Mouse (Mus musculus) limb, embryonic 15.5 days (tissue): ENCODE measurements around the gene Olig1. TPM values are rescaled to one million over a fixed set of nuclear protein-coding genes. Genes with fewer than 3 reads are reported as not detected.

Experiments used
- ATAC-seq: fragments of 200-750 bp; cut with Nextera tagmentation; 2 replicates; pipeline ENCODE4 v1.8.0; 2017; ENCODE audit warnings: low read depth, moderate TSS enrichment; ENCODE audit not compliant: insufficient number of reproducible peaks, low FRiP score, low TSS enrichment
- H3K27ac ChIP-seq: fragments of 300-500 bp; sonication (generic); 2 replicates; pipeline ENCODE4 v1.5.1; 2015; ENCODE audit warnings: moderate library complexity, mild to moderate bottlenecking, inconsistent platforms
- H3K27me3 ChIP-seq: fragments of 300-500 bp; sonication (generic); 2 replicates; pipeline ENCODE4 v1.6.1; 2015; ENCODE audit warnings: inconsistent platforms
- H3K36me3 ChIP-seq: fragments of 300-500 bp; sonication (generic); 2 replicates; pipeline ENCODE4 v1.6.1; 2015; ENCODE audit warnings: inconsistent platforms
- H3K4me1 ChIP-seq: fragments of 300-500 bp; sonication (generic); 2 replicates; pipeline ENCODE4 v1.6.1; 2015; ENCODE audit warnings: inconsistent platforms
- H3K4me2 ChIP-seq: fragments of 300-500 bp; sonication (generic); 2 replicates; pipeline ENCODE4 v1.6.1; 2015; ENCODE audit warnings: mild to moderate bottlenecking, inconsistent platforms
- H3K4me3 ChIP-seq: fragments of 300-500 bp; sonication (generic); 2 replicates; pipeline ENCODE4 v1.5.1; 2015; ENCODE audit warnings: mild to moderate bottlenecking, inconsistent platforms
- H3K9ac ChIP-seq: fragments of 300-500 bp; sonication (generic); 2 replicates; pipeline ENCODE4 v1.6.1; 2015; ENCODE audit warnings: inconsistent platforms
- H3K9me3 ChIP-seq: fragments of 300-500 bp; sonication (generic); 2 replicates; pipeline ENCODE4 v1.6.1; 2016; ENCODE audit warnings: inconsistent platforms
- WGBS: fragments of 180-500 bp; shearing (Covaris S2); methylation state at CpG from one replicate; pipeline ENCODE4 v1.1.7; 2015; 5-methylcytosine and 5-hydroxymethylcytosine counted together
- polyA plus RNA-seq: library from polyadenylated mRNA; unstranded; fragments of >200 nt; fragmentation: Nextera tagmentation; extraction: Ambion mirVana; gene quantifications from 2 replicates; pipeline ENCODE4 v1.2.1, GENCODE M21; 2015

The Olig1 gene
- polyA plus RNA-seq, 1 experiment from 2014 or later: 0.22 TPM

DNA sequence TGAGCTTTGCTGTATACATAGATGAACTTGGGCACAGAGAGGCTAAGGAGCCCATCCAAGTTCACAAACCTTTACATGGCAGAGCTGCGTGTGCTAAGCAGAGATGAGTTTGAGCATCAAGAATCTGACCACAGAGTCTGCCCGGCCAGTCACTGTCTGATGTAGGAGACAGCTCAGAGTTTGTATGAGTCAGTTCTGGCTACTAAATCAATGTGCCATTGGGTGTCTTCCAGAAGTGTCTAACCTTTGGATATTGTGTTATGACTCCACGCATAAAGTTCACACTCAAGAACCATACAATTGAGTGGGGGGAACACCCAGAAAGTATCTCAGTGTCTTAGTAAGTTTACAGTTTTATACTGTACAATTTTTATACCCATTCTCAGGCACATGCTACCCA, 8.7 kb upstream of the Olig1 start:
- Histone ChIP-seq H3K36me3 (no peaks in the 10 kb centered on the region), H3K4me3 (no peak overlapping the region), H3K9ac (no peak overlapping the region), H3K4me2 (no peak overlapping the region), H3K9me3 (no peaks in the 10 kb centered on the region), H3K27me3 (peaks cover 68% of the 10 kb centered on the region), H3K4me1 (no peaks in the 10 kb centered on the region), H3K27ac (no peak overlapping the region)
- 85% methylated on average over 3 of the region's 3 CpGs for WGBS
- no peak for ATAC-seq

DNA sequence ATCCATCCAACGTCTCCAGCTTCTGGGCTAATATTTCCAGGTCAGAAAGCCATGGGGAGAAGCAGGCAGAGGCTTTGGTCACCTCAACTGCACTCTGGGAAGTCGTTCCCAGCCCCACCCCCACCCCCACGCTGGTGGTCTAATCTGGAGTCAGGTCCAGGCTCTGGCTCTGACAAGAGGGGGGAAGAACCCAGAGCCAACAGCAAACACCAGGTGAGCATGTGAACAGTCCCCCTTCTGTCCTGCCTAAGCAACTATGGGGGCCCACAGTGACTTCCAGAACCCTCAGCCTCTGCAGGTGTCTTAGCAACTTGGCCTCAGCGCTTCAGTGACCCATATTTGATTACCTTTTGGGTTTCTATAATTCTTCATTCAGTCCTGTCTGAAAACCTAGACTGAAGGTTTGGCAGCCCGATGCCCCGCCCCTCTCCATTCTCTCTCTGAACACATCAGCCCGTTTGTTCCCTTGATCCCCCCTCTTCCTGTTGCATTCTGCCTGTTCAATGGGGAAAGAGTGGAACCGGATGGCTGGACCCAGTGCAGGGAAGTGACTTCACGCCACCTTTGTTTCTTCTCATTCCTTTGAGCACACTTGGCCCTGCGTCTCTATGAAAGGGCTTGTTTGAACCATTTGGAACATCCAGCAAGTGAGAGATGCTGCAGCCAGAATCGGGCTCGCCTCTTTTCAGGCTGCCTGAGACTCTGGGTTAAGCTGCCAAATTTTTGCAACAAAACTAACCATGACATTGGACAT, 6.9 kb upstream of the Olig1 start:
- Histone ChIP-seq H3K9ac (no peak overlapping the region), H3K36me3 (no peaks in the 10 kb centered on the region), H3K9me3 (no peaks in the 10 kb centered on the region), H3K27me3 (peaks cover 68% of the 10 kb centered on the region), H3K27ac (no peak overlapping the region), H3K4me3 (no peak overlapping the region), H3K4me2 (no peak overlapping the region), H3K4me1 (no peaks in the 10 kb centered on the region)
- 40% methylated on average over 12 of the region's 12 CpGs for WGBS
- no peak for ATAC-seq

DNA sequence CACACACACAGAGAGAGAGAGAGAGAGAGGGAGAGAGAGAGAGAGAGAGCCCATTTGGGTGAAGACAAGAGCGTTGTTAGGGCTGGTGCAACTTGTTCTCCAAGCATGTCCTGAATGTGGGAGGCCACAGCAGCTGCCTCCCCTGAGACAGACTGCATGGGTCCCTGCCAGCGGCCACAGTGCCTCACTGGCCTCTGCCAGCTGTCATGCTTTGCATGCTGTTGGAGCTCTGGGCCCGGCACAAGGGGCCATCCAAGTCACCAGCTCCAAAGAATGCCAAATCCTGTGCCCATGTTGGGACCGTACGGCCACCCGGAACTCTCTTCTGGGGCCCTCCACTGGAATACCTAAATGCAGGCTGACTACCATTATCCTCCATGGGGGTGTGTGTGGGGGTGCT, 3.6 kb upstream of the Olig1 start:
- peaks cover 17% of the 10 kb centered on the region for H3K4me1 ChIP-seq
- no peak for ATAC-seq

DNA sequence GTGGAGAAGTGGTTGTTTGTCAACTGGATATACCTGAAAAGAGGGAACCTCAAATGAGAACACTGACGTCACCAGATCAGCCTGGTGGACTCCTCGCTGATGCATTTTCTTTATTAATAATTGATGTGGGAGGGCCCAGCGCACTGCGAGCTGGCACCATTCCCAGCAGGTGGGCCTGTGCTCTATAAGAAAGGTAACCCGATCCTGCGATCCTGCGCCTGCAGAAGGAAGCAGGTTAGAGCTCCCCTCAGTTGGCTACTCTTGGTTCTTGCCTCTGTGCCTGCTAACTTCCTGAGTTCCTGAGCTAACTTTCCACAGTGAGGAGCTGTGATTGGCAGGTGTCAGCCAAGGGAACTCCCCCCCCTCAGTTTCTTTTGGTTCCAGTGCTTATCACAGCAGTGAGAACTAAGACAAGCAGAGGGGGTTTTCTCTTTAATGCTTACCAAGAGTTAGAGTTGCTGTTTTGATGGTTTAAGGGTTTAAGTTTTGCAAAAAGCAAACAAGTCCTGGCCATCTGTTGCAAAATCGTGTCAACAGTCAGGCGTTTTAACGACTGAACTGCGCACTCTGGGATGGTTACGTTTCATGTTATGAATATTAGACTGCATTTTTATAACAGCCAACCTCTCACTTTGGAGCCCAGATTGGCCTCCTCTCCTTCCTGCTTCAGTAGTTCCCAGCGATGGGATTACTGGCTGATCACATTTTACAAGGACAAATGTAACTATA, 684 bp upstream of the Olig1 start:
- Histone ChIP-seq H3K4me2 (peak overlapping the region; percentile 66), H3K4me1 (peaks cover 24% of the 10 kb centered on the region), H3K4me3 (peak overlapping the region; percentile 38), H3K27me3 (peaks cover 94% of the 10 kb centered on the region), H3K27ac (no peak overlapping the region), H3K9me3 (no peaks in the 10 kb centered on the region), H3K9ac (no peak overlapping the region), H3K36me3 (no peaks in the 10 kb centered on the region)
- ATAC-seq: no peak
- WGBS: 6% methylated on average over 13 of the region's 13 CpGs

More for the DNA sequence above, 3.6 kb upstream of the Olig1 start:
- no peak overlapping the region for H3K4me3 ChIP-seq
- H3K27ac ChIP-seq: no peak overlapping the region
- no peak overlapping the region for H3K9ac ChIP-seq
- WGBS: 73% methylated on average over 6 of the region's 6 CpGs
- H3K36me3 ChIP-seq: no peaks in the 10 kb centered on the region
- H3K27me3 ChIP-seq: peaks cover 80% of the 10 kb centered on the region
- no peak overlapping the region for H3K4me2 ChIP-seq
- H3K9me3 ChIP-seq: no peaks in the 10 kb centered on the region

DNA sequence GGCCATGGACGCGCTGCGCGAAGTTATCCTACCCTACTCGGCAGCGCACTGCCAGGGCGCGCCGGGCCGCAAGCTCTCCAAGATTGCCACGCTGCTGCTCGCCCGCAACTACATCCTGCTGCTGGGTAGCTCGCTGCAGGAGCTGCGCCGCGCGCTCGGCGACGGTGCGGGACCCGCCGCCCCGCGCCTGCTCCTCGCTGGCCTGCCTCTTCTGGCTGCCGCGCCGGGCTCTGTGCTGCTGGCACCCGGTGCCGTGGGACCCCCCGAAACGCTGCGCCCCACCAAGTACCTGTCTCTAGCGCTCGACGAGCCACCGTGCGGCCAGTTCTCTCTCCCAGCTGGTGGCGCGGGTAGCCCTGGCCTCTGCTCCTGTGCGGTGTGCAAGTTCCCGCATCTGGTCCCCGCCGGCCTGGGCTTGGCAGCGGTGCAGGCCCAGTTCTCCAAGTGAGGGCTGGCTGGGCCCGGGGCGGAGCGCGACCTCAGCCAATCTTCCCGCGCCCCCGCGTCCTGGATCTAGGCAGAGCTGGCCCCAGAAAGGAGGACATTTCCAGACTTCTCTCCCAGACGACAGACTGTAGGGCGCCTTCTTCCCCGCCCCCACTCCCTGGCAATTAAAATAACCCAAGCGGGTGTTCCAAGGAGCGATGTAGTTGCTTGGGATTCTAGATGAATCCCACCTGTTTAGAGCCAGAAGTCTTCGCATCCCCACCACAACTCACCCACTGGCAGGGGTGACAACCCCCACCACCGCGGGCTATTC, 820 bp downstream of the Olig1 start:
- peak overlapping the region; percentile 38 for H3K4me3 ChIP-seq
- H3K27me3 ChIP-seq: peaks cover 98% of the 10 kb centered on the region
- under 1% methylated on average over 63 of the region's 63 CpGs for WGBS
- ATAC-seq: 0 out of 2 replicates have a peak, but pooled peaks have one; percentile 11
- H3K36me3 ChIP-seq: no peaks in the 10 kb centered on the region
- H3K4me2 ChIP-seq: peak overlapping the region; percentile 66
- no peaks in the 10 kb centered on the region for H3K9me3 ChIP-seq
- H3K4me1 ChIP-seq: peaks cover 24% of the 10 kb centered on the region
- H3K9ac ChIP-seq: no peak overlapping the region
- no peak overlapping the region for H3K27ac ChIP-seq

DNA sequence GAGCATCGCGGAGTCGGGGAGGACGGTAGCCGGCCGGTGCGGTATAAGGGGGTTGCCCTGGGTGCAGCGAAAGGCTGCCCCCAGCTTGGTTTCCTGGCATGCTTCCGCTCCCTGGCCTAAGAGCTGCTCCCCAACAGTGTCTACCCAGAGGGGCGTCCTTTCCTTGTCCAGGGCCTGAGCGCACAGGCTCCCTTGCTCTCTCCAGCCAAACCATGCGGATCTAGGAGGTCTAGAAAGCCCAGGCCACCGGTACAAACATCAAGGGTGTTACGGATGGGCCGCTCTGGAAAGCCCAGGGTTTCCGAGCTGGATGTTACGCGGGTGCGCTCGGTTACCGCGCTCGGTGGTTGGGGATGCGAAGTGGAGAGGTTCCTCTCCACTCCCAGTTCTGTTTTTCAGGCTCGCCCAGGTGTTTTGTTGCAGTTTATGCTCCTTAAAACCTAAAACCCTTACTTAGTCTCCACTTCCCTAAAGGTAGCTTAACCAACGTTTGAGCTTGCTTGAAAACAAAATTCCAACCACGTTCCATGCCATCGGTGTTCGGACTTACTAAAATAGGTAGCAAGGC, 1.5 kb downstream of the Olig1 start:
- peaks cover 99% of the 10 kb centered on the region for H3K27me3 ChIP-seq

DNA sequence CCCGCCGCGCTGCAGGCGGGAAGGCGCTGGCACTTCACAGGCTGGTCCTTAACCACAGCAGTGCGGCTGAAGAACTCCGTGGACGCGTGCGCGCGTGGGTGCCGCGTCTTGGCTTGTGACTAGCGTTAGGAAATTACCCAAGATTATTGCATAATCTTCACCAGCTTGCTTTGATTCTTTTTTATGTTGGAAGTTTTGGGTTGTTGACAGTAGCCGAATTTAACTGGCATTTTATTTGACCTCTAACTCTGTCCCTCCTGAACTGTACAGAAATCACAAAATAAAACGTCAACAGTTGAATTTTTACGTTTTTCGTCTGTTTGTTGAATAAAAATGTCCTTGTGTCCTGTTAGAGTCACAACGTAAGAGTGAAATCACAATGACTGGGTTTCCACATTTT, 2.1 kb downstream of the Olig1 start:
- no peak for ATAC-seq
- H3K27me3 ChIP-seq: peaks cover 99% of the 10 kb centered on the region
- WGBS: 1% methylated on average over 20 of the region's 20 CpGs
- no peak overlapping the region for H3K9ac ChIP-seq
- 0 out of 2 replicates have a peak overlapping the region, but pooled peaks have one; percentile 3 for H3K4me3 ChIP-seq
- H3K9me3 ChIP-seq: no peaks in the 10 kb centered on the region
- no peak overlapping the region for H3K27ac ChIP-seq
- peaks cover 24% of the 10 kb centered on the region for H3K4me1 ChIP-seq
- no peaks in the 10 kb centered on the region for H3K36me3 ChIP-seq
- no peak overlapping the region for H3K4me2 ChIP-seq

More for the DNA sequence above, 1.5 kb downstream of the Olig1 start:
- Histone ChIP-seq H3K27ac (no peak overlapping the region), H3K4me1 (peaks cover 24% of the 10 kb centered on the region), H3K4me3 (peak overlapping the region; percentile 38), H3K9ac (no peak overlapping the region), H3K4me2 (peak overlapping the region; percentile 66; the same call in 1 of the 2 replicates), H3K9me3 (no peaks in the 10 kb centered on the region), H3K36me3 (no peaks in the 10 kb centered on the region)
- ATAC-seq: no peak
- WGBS: 1% methylated on average over 29 of the region's 29 CpGs

DNA sequence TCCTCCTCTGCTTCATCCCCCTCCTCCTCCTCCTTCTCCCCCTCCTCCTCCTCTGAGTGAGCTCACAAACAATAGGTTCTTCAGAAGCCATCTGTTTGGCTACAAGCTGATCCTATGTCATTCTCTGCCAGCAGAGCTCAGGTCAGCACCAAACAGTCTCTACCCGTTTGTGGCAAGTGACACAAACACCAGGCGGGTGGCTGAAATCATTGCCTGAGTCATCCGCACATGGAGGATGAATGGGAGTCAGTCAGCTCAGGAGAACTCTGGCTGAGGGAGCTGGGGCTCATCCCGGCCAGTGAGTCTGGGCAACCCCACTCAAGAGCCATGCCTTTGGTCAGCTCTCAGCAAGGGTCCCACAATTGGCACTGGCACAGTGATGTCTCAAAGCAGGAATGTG, 10.9 kb downstream of the Olig1 start:
- Histone ChIP-seq H3K4me1 (no peaks in the 10 kb centered on the region; the same call in 1 of the 2 replicates), H3K27ac (no peak overlapping the region), H3K9me3 (no peaks in the 10 kb centered on the region), H3K36me3 (no peaks in the 10 kb centered on the region), H3K9ac (no peak overlapping the region), H3K27me3 (peaks cover 35% of the 10 kb centered on the region), H3K4me3 (no peak overlapping the region), H3K4me2 (no peak overlapping the region)
- no peak for ATAC-seq
- WGBS: 81% methylated on average over 4 of the region's 4 CpGs

DNA sequence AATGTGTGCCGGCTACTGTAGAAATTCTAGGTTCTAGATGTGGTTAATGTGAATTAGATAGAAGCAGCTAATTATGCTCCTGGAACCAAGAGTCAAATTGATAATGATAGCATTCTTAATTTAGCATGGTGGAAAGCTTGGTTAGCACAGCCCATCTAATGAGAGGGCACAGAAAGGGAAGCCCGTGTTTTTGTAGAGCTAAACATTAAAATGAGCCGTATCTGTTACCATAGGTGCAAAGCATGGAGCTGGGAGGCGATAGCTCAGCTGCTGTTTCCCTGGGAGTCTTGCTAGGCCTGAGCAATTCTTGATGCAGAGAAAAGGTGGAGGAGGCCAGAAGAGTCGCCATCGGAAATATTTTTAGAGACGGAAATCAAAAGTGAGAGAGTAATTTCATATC, 22.5 kb downstream of the Olig1 start:
- H3K4me1 ChIP-seq: no peaks in the 10 kb centered on the region
- no peak overlapping the region for H3K9ac ChIP-seq
- H3K36me3 ChIP-seq: no peaks in the 10 kb centered on the region
- no peak overlapping the region for H3K4me3 ChIP-seq
- no peaks in the 10 kb centered on the region for H3K9me3 ChIP-seq
- 72% methylated on average over 7 of the region's 7 CpGs for WGBS
- 0 out of 2 replicates have a peak, but pooled peaks cover 4% of the 10 kb centered on the region for H3K27me3 ChIP-seq
- ATAC-seq: no peak
- no peak overlapping the region for H3K27ac ChIP-seq
- H3K4me2 ChIP-seq: no peak overlapping the region

DNA sequence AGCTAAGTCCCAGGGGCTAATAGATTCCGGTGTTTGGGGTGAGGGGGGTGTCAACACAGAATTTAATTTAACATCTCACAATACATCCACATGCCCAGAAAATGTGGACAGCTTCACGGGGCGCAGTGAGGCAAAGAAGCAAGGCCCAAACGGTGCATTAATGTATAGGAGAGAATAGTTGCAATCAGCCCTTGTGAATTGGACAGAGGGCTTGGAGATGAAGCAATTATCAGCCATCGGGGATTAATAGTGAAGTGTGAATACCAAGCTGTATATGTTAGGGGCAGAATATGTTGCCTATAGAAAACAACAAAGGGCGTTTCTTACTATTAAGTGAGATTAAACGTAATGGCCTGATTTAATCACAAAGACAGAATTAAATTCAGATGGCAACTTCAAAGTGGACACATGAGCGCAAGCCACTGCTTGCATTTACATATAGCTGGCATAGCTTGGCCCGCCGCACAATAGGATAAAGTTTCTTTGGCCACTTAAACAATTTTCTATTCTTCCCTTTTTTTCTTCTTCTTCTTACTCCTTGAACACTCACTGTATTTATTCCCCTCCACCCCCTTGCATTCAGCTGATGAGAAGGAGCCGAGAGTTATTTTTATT, 23.3 kb downstream of the Olig1 start:
- H3K27ac ChIP-seq: no peak overlapping the region

DNA sequence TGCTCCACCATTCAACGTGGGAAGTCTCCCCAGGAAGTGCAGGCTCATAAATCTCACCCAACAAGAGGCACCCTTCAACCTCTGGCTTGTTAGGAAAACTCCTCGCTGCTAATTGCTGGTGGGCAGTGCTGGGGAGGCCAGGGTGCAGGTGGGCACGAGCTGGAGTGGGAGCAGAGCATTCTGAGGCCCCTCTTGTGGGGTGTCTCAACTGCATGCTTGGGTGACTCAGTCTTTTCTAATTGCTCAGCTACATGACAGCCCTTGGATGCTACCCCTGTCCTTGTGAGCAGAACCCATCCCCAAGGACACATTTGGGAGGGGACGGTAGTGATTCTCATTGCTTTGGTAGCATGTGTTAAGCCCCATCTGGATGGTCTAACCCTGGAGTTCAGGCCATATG, 28.2 kb downstream of the Olig1 start:
- Histone ChIP-seq H3K27ac (no peak overlapping the region), H3K9me3 (no peaks in the 10 kb centered on the region), H3K4me3 (no peak overlapping the region), H3K4me1 (no peaks in the 10 kb centered on the region), H3K9ac (no peak overlapping the region), H3K4me2 (no peak overlapping the region), H3K36me3 (no peaks in the 10 kb centered on the region), H3K27me3 (peaks cover 25% of the 10 kb centered on the region)
- ATAC-seq: no peak
- 14% methylated on average over 4 of the region's 4 CpGs for WGBS

More for the DNA sequence above, 23.3 kb downstream of the Olig1 start:
- WGBS: 64% methylated on average over 11 of the region's 11 CpGs
- Histone ChIP-seq H3K9ac (no peak overlapping the region), H3K4me2 (no peak overlapping the region), H3K27me3 (0 out of 2 replicates have a peak, but pooled peaks cover 4% of the 10 kb centered on the region), H3K4me3 (no peak overlapping the region), H3K4me1 (no peaks in the 10 kb centered on the region), H3K36me3 (no peaks in the 10 kb centered on the region), H3K9me3 (no peaks in the 10 kb centered on the region)
- no peak for ATAC-seq
